Mouse (Mus musculus) forebrain, embryonic 11.5 days (tissue): ENCODE measurements at regions not wholly inside any gene's neighbourhood (a gene's known extent, or its start where the extent isn't known, plus 50 kb on each side); places are given as distances from the start of the nearest gene placed in this dataset.

Source experiments
- ATAC-seq: fragments of 200-750 bp; cut with Nextera tagmentation; replicated peaks from 2 replicates; pipeline ENCODE4 v1.8.0; 2017; ENCODE audit warnings: moderate TSS enrichment; ENCODE audit not compliant: low FRiP score
- DNase-seq: peaks from one replicate; pipeline ENCODE4 v3.0.0-alpha.2; 2017; ENCODE audit warnings: low spot score
- H3K27ac ChIP-seq: fragments of 300-500 bp; sonication (generic); 2 replicates; pipeline ENCODE4 v1.5.1; 2014; ENCODE audit warnings: low read depth, low read length
- H3K27me3 ChIP-seq: fragments of 300-500 bp; sonication (generic); 2 replicates; pipeline ENCODE4 v1.6.1; 2014; ENCODE audit warnings: mild to moderate bottlenecking, low read length, mixed read lengths; ENCODE audit not compliant: control insufficient read depth, insufficient read depth
- H3K36me3 ChIP-seq: fragments of 300-500 bp; sonication (generic); 2 replicates; pipeline ENCODE4 v1.6.1; 2014; ENCODE audit warnings: mild to moderate bottlenecking, low read length, moderate library complexity, mixed read lengths; ENCODE audit not compliant: control insufficient read depth, insufficient read depth
- H3K4me1 ChIP-seq: fragments of 300-500 bp; sonication (generic); replicated peaks from 2 replicates; pipeline ENCODE4 v1.6.1; 2014; ENCODE audit warnings: low read length, mixed read lengths; ENCODE audit not compliant: control insufficient read depth, insufficient read depth
- H3K4me2 ChIP-seq: fragments of 300-500 bp; sonication (generic); 2 replicates; pipeline ENCODE4 v1.6.1; 2014; ENCODE audit warnings: low read depth, mild to moderate bottlenecking, low read length, moderate library complexity, mixed read lengths; ENCODE audit not compliant: severe bottlenecking
- H3K4me3 ChIP-seq: fragments of 300-500 bp; sonication (generic); 2 replicates; pipeline ENCODE4 v1.5.1; 2014; ENCODE audit warnings: low read depth, low read length
- H3K9ac ChIP-seq: fragments of 300-500 bp; sonication (generic); 2 replicates; pipeline ENCODE4 v1.6.1; 2014; ENCODE audit warnings: low read length
- H3K9me3 ChIP-seq: fragments of 300-500 bp; sonication (generic); 2 replicates; pipeline ENCODE4 v1.6.1; 2016; ENCODE audit warnings: low read length, mixed read lengths; ENCODE audit not compliant: control insufficient read depth
- WGBS: fragments of 180-500 bp; shearing (Covaris S2); extraction: QIAGEN DNeasy Blood & Tissue Kit; methylation state at CpG from one replicate; pipeline ENCODE4 v1.1.7; 2014; 5-methylcytosine and 5-hydroxymethylcytosine counted together

DNA sequence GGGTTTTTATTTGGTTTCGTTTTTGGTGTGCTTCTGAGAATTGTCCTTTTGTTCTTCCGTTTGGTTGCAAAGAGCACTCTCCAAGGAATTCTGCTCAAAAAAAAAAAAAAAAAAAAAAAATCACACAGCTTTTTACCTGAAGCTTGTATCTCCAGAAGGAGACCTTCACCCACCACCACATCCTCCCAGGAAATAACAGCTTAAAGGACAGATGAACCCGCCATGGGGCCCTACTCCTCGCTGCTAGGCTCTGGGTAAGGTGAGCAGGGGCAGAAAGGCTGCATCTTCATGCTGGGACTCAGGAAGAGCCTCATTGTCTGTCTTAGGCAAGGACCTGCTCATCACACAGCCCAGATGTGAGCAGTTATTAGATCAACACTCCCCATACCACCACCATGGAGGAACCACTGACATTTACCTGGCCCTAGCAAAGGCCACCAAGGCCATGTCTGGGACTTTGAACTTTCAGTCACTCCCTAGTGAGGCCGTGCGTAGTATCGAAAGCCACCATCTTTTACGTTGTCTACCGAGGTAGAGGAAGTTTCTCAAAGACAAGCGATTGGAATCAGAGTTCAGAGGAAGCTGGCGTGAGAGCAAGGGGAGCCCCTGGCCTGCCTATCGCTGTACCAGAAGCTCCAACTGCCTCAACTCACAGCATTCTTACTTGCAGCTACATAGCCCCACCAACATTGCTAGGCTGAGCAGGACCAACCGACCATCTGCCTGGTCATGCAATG, 97.1 kb downstream of the Tomm20 start:
- no peaks in the 10 kb centered on the region for H3K27me3 ChIP-seq
- no peak overlapping the region for H3K27ac ChIP-seq
- no peak overlapping the region for H3K4me2 ChIP-seq
- no peaks in the 10 kb centered on the region for H3K4me1 ChIP-seq
- no peaks in the 10 kb centered on the region for H3K36me3 ChIP-seq
- no peaks in the 10 kb centered on the region for H3K9me3 ChIP-seq
- DNase-seq (no peak), ATAC-seq (no peak)
- WGBS: 92% methylated on average over 13 of the region's 13 CpGs
- H3K4me3 ChIP-seq: no peak overlapping the region
- no peak overlapping the region for H3K9ac ChIP-seq

GRCm38 (mm10) chr8:126847664-126848353, 97.8 kb downstream of the Tomm20 start:
- no peak overlapping the region for H3K27ac ChIP-seq

DNA sequence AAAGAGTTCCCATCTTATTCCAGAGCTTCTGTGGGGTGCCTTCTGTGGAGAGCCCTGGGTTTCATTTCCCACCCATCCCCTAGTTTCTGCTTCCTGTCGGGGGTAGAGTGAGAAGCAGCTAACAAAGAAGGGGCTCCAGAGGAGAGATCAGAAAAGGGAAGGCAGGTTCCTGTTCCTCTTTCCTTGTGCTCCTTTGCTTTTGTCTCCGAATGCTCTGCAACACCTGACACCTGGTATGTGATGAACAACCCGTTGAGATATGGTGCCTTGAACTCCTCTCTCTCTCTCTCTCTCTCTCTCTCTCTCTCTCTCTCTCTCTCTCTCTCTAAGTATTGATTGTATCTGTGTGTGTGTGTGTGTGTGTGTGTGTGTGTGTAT, 99.5 kb downstream of the Tomm20 start:
- WGBS: 83% methylated on average over 3 of the region's 3 CpGs
- Histone ChIP-seq H3K4me1 (no peaks in the 10 kb centered on the region; the same call in 1 of the 2 replicates), H3K9ac (no peak overlapping the region), H3K9me3 (no peaks in the 10 kb centered on the region), H3K4me2 (no peak overlapping the region), H3K27ac (no peak overlapping the region), H3K27me3 (no peaks in the 10 kb centered on the region), H3K4me3 (no peak overlapping the region), H3K36me3 (no peaks in the 10 kb centered on the region)
- ATAC-seq (no peak), DNase-seq (no peak)

More at GRCm38 (mm10) chr8:126847664-126848353, 97.8 kb downstream of the Tomm20 start:
- DNase-seq (no peak), ATAC-seq (no peak)
- Histone ChIP-seq H3K4me3 (no peak overlapping the region), H3K9me3 (no peaks in the 10 kb centered on the region), H3K36me3 (no peaks in the 10 kb centered on the region), H3K4me1 (no peaks in the 10 kb centered on the region), H3K27me3 (no peaks in the 10 kb centered on the region), H3K4me2 (no peak overlapping the region), H3K9ac (no peak overlapping the region)
- 76% methylated on average over 8 of the region's 8 CpGs for WGBS

- no peak for DNase-seq
- no peaks in the 10 kb centered on the region; the same call in 1 of the 2 replicates for H3K4me1 ChIP-seq
- no peaks in the 10 kb centered on the region for H3K36me3 ChIP-seq
- no peak overlapping the region for H3K27ac ChIP-seq
- H3K4me3 ChIP-seq: no peak overlapping the region
- no peaks in the 10 kb centered on the region for H3K27me3 ChIP-seq
- ATAC-seq: no peak
- H3K4me2 ChIP-seq: no peak overlapping the region
- H3K9me3 ChIP-seq: no peaks in the 10 kb centered on the region
- 89% methylated on average over 14 of the region's 14 CpGs for WGBS
- H3K9ac ChIP-seq: no peak overlapping the region
Observed at GRCm38 (mm10) chr8:126845530-126846187, 100.0 kb downstream of the Tomm20 start.

GRCm38 (mm10) chr8:126844627-126845026, 101.0 kb downstream of the Tomm20 start:
- Histone ChIP-seq H3K9me3 (no peaks in the 10 kb centered on the region), H3K4me1 (peaks cover 3% of the 10 kb centered on the region; the same call in 1 of the 2 replicates), H3K36me3 (no peaks in the 10 kb centered on the region), H3K27me3 (no peaks in the 10 kb centered on the region), H3K4me3 (no peak overlapping the region), H3K27ac (no peak overlapping the region), H3K4me2 (no peak overlapping the region), H3K9ac (no peak overlapping the region)
- WGBS: 85% methylated on average over 4 of the region's 4 CpGs
- no peak for DNase-seq
- no peak for ATAC-seq

GRCm38 (mm10) chr8:126841187-126841586, 104.5 kb downstream of the Tomm20 start:
- 75% methylated on average over 7 of the region's 7 CpGs for WGBS
- Histone ChIP-seq H3K27ac (no peak overlapping the region), H3K9me3 (no peaks in the 10 kb centered on the region), H3K36me3 (no peaks in the 10 kb centered on the region), H3K9ac (no peak overlapping the region), H3K4me3 (no peak overlapping the region), H3K27me3 (no peaks in the 10 kb centered on the region), H3K4me1 (peaks cover 8% of the 10 kb centered on the region; the same call in 1 of the 2 replicates), H3K4me2 (no peak overlapping the region)
- ATAC-seq: no peak
- DNase-seq: no peak

DNA sequence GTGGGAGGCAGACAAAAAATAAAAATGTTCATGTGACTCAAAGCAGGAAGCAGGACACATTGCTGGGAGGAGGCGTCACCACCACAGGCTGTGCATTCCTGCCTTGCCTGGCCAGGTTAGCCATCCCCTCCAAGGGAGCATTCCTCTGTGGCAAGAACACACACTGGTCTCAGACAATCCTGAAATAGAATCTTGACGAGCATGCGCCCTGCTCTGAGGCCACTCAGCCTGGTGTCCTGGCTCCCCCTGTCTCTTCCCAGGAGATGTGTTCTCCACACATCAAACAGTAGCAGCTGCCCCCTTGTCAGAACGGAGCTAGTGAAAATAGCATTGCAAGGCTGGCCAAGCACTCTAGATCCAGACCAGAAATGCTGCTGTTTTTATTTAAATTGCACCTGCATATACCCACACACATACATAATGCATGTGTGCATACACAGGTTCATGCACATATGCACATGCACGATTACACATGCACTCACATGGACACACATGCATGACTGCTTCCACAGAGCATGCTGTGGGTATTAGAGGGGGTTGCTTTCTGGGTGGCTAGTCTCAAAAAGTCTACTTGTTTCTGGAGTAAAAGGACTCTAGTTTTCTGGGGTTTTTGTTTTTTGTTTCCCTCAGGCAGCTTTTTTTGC, 105.8 kb downstream of the Tomm20 start:
- peak; percentile 82 for ATAC-seq
- 18% methylated on average over 5 of the region's 5 CpGs for WGBS
- H3K4me1 ChIP-seq: peaks cover 8% of the 10 kb centered on the region; the same call in 1 of the 2 replicates
- H3K9me3 ChIP-seq: no peaks in the 10 kb centered on the region
- H3K4me2 ChIP-seq: peak overlapping the region; percentile 20
- H3K9ac ChIP-seq: peak overlapping the region; percentile 20
- DNase-seq: peak; percentile 78
- H3K27ac ChIP-seq: peak overlapping the region; percentile 77
- H3K27me3 ChIP-seq: no peaks in the 10 kb centered on the region
- H3K4me3 ChIP-seq: no peak overlapping the region
- no peaks in the 10 kb centered on the region for H3K36me3 ChIP-seq

GRCm38 (mm10) chr8:126839039-126839711, 106.5 kb downstream of the Tomm20 start:
- peaks cover 8% of the 10 kb centered on the region; the same call in 1 of the 2 replicates for H3K4me1 ChIP-seq
- peak; percentile 62 for DNase-seq
- H3K27ac ChIP-seq: peak overlapping the region; percentile 77
- WGBS: 11% methylated on average over 8 of the region's 8 CpGs
- H3K9ac ChIP-seq: peak overlapping the region; percentile 20
- H3K9me3 ChIP-seq: no peaks in the 10 kb centered on the region
- peak overlapping the region; percentile 20 for H3K4me2 ChIP-seq
- no peak overlapping the region for H3K4me3 ChIP-seq
- no peaks in the 10 kb centered on the region for H3K27me3 ChIP-seq
- H3K36me3 ChIP-seq: no peaks in the 10 kb centered on the region
- peak; percentile 68 for ATAC-seq
